Comparison of ENCODE assay signal across 9 mouse cellular contexts in the genomic region with DNA sequence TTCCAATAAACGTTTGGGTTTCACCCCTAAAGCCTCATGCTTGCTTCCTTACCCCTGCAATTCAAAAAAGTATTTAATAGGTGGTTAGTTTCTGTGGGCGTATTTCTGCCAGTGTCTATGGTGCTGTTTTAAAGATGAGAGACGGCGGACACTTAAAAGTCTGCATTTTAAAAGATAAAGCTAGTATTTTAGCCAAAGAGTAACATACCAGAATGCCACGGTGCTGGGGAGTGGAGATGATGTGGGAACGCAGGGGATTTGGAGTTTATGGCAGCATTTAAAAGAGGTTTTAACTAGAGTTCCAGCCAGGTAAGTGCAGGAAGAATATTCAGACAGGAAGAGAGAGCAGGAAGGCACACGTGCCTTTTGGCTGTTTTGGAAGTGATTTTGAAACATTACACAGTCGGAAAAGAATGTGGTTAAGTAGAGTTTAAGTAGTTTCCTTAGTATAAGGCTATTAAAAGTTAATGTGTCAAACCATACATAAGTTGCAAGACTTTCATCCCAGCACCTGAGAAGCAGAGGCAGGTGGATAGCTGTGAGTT. TPM values are rescaled to one million over a fixed set of nuclear protein-coding genes. Genes with fewer than 3 reads are reported as not detected.
DNase-seq lines count a peak whose midpoint lies in the region; ATAC-seq and TF ChIP-seq lines count a peak whose summit lies in the region.
"Had no signal": no experiment of that assay in that cellular context is flagged by ENCODE, and none has a peak within 500 bp of the region (broad histone marks: within the 10 kb centered on the region; RNA-seq: fewer than 3 reads in every experiment).

No protein-coding gene starts in this region.

- peak overlapping the region; percentile 76 for H3K4me3 ChIP-seq in lung, adult 2 months (replicated peaks; ENCODE audit: extremely low read depth, low read depth, low read length)
- peak overlapping the region; percentile 79 for H3K4me3 ChIP-seq in embryonic facial prominence, embryonic 12.5 days
- peak overlapping the region; percentile 85 for H3K4me3 ChIP-seq in intestine, embryonic 16.5 days (ENCODE audit: low read length)
- H3K4me3 ChIP-seq in neural tube, embryonic 14.5 days (ENCODE audit: low read depth, low read length): peak overlapping the region; percentile 80

- peaks cover 28% of the 10 kb centered on the region for H3K36me3 ChIP-seq in embryonic facial prominence, embryonic 12.5 days
- peaks cover 13% of the 10 kb centered on the region; the same call in 1 of the 2 replicates for H3K36me3 ChIP-seq in intestine, embryonic 16.5 days (ENCODE audit: control insufficient read depth, insufficient read depth, low read length)
- H3K36me3 ChIP-seq in neural tube, embryonic 14.5 days (ENCODE audit: control insufficient read depth, insufficient read depth, low read length): peaks cover 21% of the 10 kb centered on the region

- H3K9me3 ChIP-seq in embryonic facial prominence, embryonic 12.5 days: no peaks in the 10 kb centered on the region
- no peaks in the 10 kb centered on the region for H3K9me3 ChIP-seq in intestine, embryonic 16.5 days (ENCODE audit: control insufficient read depth, low read length)
- H3K9me3 ChIP-seq in neural tube, embryonic 14.5 days (ENCODE audit: control insufficient read depth, low read length): no peaks in the 10 kb centered on the region

- H3K4me1 ChIP-seq in lung, adult 2 months (ENCODE audit: control insufficient read depth, insufficient read depth, low read length): no peaks in the 10 kb centered on the region; the same call in 1 of the 2 replicates
- peaks cover 19% of the 10 kb centered on the region for H3K4me1 ChIP-seq in embryonic facial prominence, embryonic 12.5 days
- peaks cover 10% of the 10 kb centered on the region; the same call in 1 of the 2 replicates for H3K4me1 ChIP-seq in intestine, embryonic 16.5 days (ENCODE audit: control insufficient read depth, insufficient read depth, low read length)
- H3K4me1 ChIP-seq in neural tube, embryonic 14.5 days (ENCODE audit: control insufficient read depth, insufficient read depth, low read length): peaks cover 14% of the 10 kb centered on the region; the same call in 1 of the 2 replicates

- TF ChIP-seq POLR2A in lung, adult 2 months (IDR thresholded peaks at IDR 0.05; ENCODE audit: borderline replicate concordance, extremely low read depth, low read depth, low read length): no peak

- no peaks in the 10 kb centered on the region for H3K27me3 ChIP-seq in embryonic facial prominence, embryonic 12.5 days
- H3K27me3 ChIP-seq in intestine, embryonic 16.5 days (replicated peaks; ENCODE audit: control insufficient read depth, insufficient read depth, low read length): no peaks in the 10 kb centered on the region
- H3K27me3 ChIP-seq in neural tube, embryonic 14.5 days (ENCODE audit: control insufficient read depth, insufficient read depth, low read length): no peaks in the 10 kb centered on the region

- H3K9ac ChIP-seq in embryonic facial prominence, embryonic 12.5 days: peak overlapping the region; percentile 74
- peak overlapping the region; percentile 78 for H3K9ac ChIP-seq in intestine, embryonic 16.5 days (ENCODE audit: low read depth, low read length)
- H3K9ac ChIP-seq in neural tube, embryonic 14.5 days (replicated peaks; ENCODE audit: low read depth, low read length): peak overlapping the region; percentile 53

- ATAC-seq in embryonic facial prominence, embryonic 12.5 days (ENCODE audit: insufficient number of reproducible peaks, insufficient read depth, low FRiP score, low TSS enrichment): no peak
- ATAC-seq in intestine, embryonic 16.5 days: no peak
- no peak for ATAC-seq in neural tube, embryonic 14.5 days (ENCODE audit: low read depth)

- WGBS in lung, adult 2 months: 2% methylated on average over 8 of the region's 8 CpGs
- WGBS in embryonic facial prominence, embryonic 12.5 days: 9% methylated on average over 8 of the region's 8 CpGs
- WGBS in intestine, embryonic 16.5 days: 4% methylated on average over 8 of the region's 8 CpGs
- WGBS in neural tube, embryonic 14.5 days: 14% methylated on average over 8 of the region's 8 CpGs

- no peak for TF ChIP-seq CTCF in lung, adult 2 months (IDR thresholded peaks at IDR 0.05; ENCODE audit: insufficient read depth, low read length)

- H3K27ac ChIP-seq in embryonic facial prominence, embryonic 12.5 days: peak overlapping the region; percentile 95
- H3K27ac ChIP-seq in intestine, embryonic 16.5 days (ENCODE audit: low read length): peak overlapping the region; percentile 86
- no peak overlapping the region for H3K27ac ChIP-seq in neural tube, embryonic 14.5 days (ENCODE audit: low read depth, low read length)

- DNase-seq in lung, adult 2 months: no peak
- DNase-seq in lung, adult 18-20 months: no peak
- no peak for DNase-seq in right cerebral cortex, postnatal 25 days
- DNase-seq in B cell, adult 2 months: no peak
- no peak for DNase-seq in lung, postnatal 25 days (ENCODE audit: low spot score)
- DNase-seq: layer of hippocampus, postnatal 36 days had no signal

- H3K4me2 ChIP-seq in embryonic facial prominence, embryonic 12.5 days (replicated peaks): peak overlapping the region; percentile 57
- H3K4me2 ChIP-seq in intestine, embryonic 16.5 days (ENCODE audit: low read depth, low read length): peak overlapping the region; percentile 81
- H3K4me2 ChIP-seq in neural tube, embryonic 14.5 days (ENCODE audit: low read depth, low read length): peak overlapping the region; percentile 82

RNA-seq across cellular contexts. Expression of a gene that starts 1.1 kb away (rescaled TPM):
- polyA plus RNA-seq in lung, adult 2 months (2012; rRNA removed): 907 and 1,065 TPM in 2 replicates
- 154 and 172 TPM in 2 replicates for polyA plus RNA-seq in embryonic facial prominence, embryonic 12.5 days (2016; fragmentation: Nextera tagmentation; extraction: Ambion mirVana)
- polyA plus RNA-seq in intestine, embryonic 16.5 days (2015; fragmentation: Nextera tagmentation; extraction: Ambion mirVana): 161 and 175 TPM in 2 replicates
- polyA plus RNA-seq in neural tube, embryonic 14.5 days (2014; fragmentation: Nextera tagmentation; extraction: Ambion mirVana): 99.8 and 115 TPM in 2 replicates

RNA-seq across cellular contexts. Expression of a gene that starts 8.7 kb away (rescaled TPM):
- 8.1 and 10.3 TPM in 2 replicates for polyA plus RNA-seq in lung, adult 2 months (2012; rRNA removed)
- 22.4 and 24.2 TPM in 2 replicates for polyA plus RNA-seq in embryonic facial prominence, embryonic 12.5 days (2016; fragmentation: Nextera tagmentation; extraction: Ambion mirVana)
- polyA plus RNA-seq in intestine, embryonic 16.5 days (2015; fragmentation: Nextera tagmentation; extraction: Ambion mirVana): 21.2 and 21.4 TPM in 2 replicates
- 21.5 and 26.8 TPM in 2 replicates for polyA plus RNA-seq in neural tube, embryonic 14.5 days (2014; fragmentation: Nextera tagmentation; extraction: Ambion mirVana)
